Comparison of ENCODE assay signal across 10 mouse cellular contexts in the genomic region with DNA sequence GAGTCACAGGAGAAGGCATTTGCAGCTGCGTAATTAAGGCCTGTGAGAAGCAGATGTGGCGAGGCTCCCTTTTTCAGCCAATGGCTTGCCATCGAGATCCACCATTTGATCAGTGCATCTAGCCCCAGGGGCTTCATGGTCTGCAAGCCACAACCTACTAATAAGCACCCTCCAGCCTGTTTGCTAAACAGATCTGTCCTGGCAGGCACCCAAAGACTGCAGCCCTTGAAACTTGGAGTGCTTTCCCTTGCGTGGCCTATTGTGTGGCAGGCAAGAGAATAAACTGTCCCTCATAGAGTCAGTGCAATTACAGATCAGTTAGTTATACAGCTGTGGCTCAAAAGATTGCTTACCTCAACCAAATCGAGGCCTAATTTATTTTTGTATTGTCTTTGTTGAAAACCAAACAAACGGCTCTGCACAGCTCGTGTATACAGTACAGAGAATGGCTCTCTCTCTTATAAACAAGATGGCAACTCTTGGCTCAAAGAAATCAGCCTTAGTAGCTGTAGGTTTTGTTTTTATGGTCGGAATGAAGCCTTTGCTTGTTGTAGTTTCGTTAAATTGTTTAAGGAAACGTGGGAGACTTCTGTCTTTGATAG.
DNase-seq lines count a peak whose midpoint lies in the region; ATAC-seq and TF ChIP-seq lines count a peak whose summit lies in the region.
"Had no signal": no experiment of that assay in that cellular context is flagged by ENCODE, and none has a peak within 500 bp of the region (broad histone marks: within the 10 kb centered on the region; RNA-seq: fewer than 3 reads in every experiment).

No protein-coding gene starts in this region.

- no peak for TF ChIP-seq CTCF in kidney, adult 2 months (conservative IDR thresholded peaks at IDR 0.05; ENCODE audit: insufficient read depth, insufficient read length, low read depth, low read length)

- H3K4me1 ChIP-seq in midbrain, embryonic 13.5 days (replicated peaks), result no peaks in the 10 kb centered on the region; the same call in 1 of the 2 replicates
- no peaks in the 10 kb centered on the region for H3K4me1 ChIP-seq in midbrain, embryonic 11.5 days (ENCODE audit: control insufficient read depth, insufficient read depth, low read length)
- peaks cover 6% of the 10 kb centered on the region; the same call in 1 of the 2 replicates for H3K4me1 ChIP-seq in embryonic facial prominence, embryonic 15.5 days
- H3K4me1 ChIP-seq in midbrain, embryonic 16.5 days (ENCODE audit: control insufficient read depth, insufficient read depth, low read length), result 0 out of 2 replicates have a peak, but pooled peaks cover 3% of the 10 kb centered on the region
- H3K4me1 ChIP-seq in kidney, adult 2 months (ENCODE audit: control insufficient read depth, insufficient read depth, low read length), result no peaks in the 10 kb centered on the region
- H3K4me1 ChIP-seq: stomach, embryonic 15.5 days had no signal

- no peak overlapping the region for H3K4me3 ChIP-seq in midbrain, embryonic 13.5 days (replicated peaks)
- H3K4me3 ChIP-seq in midbrain, embryonic 11.5 days (ENCODE audit: low read depth, low read length), result no peak overlapping the region
- no peak overlapping the region for H3K4me3 ChIP-seq in embryonic facial prominence, embryonic 15.5 days (replicated peaks)
- H3K4me3 ChIP-seq in midbrain, embryonic 16.5 days (ENCODE audit: low read depth, low read length), result no peak overlapping the region
- no peak overlapping the region for H3K4me3 ChIP-seq in kidney, adult 2 months (ENCODE audit: insufficient read depth, low read depth, low read length)
- H3K4me3 ChIP-seq: stomach, embryonic 15.5 days had no signal

- DNase-seq in cerebellum, postnatal 14 days, result peak; percentile 14 to 18
- no peak for DNase-seq in cerebellum, adult 11 months
- no peak for DNase-seq in midbrain, embryonic 11.5 days (ENCODE audit: low spot score, missing footprints)
- DNase-seq in kidney, adult 2 months, result no peak
- DNase-seq in cerebellum, adult 8-10 months, result no peak

- WGBS in midbrain, embryonic 13.5 days, result 67% methylated on average over 10 of the region's 10 CpGs
- 80% methylated on average over 10 of the region's 10 CpGs for WGBS in midbrain, embryonic 11.5 days
- WGBS in embryonic facial prominence, embryonic 15.5 days, result 41% methylated on average over 10 of the region's 10 CpGs
- 62% methylated on average over 10 of the region's 10 CpGs for WGBS in midbrain, embryonic 16.5 days
- WGBS in kidney, adult 2 months, result 69% methylated on average over 10 of the region's 10 CpGs

- peak; percentile 87 for ATAC-seq in midbrain, embryonic 13.5 days
- no peak for ATAC-seq in midbrain, embryonic 11.5 days (ENCODE audit: low FRiP score)
- peak; percentile 81 for ATAC-seq in embryonic facial prominence, embryonic 15.5 days (ENCODE audit: insufficient number of reproducible peaks, low FRiP score, low TSS enrichment, low read depth)
- peak; percentile 82 for ATAC-seq in midbrain, embryonic 16.5 days
- ATAC-seq: intestine, postnatal 0 days had no signal

- H3K9me3 ChIP-seq in midbrain, embryonic 13.5 days, result no peaks in the 10 kb centered on the region
- H3K9me3 ChIP-seq in midbrain, embryonic 11.5 days (ENCODE audit: control insufficient read depth, low read length), result no peaks in the 10 kb centered on the region
- H3K9me3 ChIP-seq in embryonic facial prominence, embryonic 15.5 days (replicated peaks), result no peaks in the 10 kb centered on the region
- H3K9me3 ChIP-seq in midbrain, embryonic 16.5 days (replicated peaks; ENCODE audit: control insufficient read depth, low read length, poor library complexity, severe bottlenecking), result no peaks in the 10 kb centered on the region
- H3K9me3 ChIP-seq: stomach, embryonic 15.5 days had no signal

- no peaks in the 10 kb centered on the region for H3K27me3 ChIP-seq in midbrain, embryonic 13.5 days
- H3K27me3 ChIP-seq in midbrain, embryonic 11.5 days (ENCODE audit: control insufficient read depth, insufficient read depth, low read length), result no peaks in the 10 kb centered on the region
- H3K27me3 ChIP-seq in embryonic facial prominence, embryonic 15.5 days, result no peaks in the 10 kb centered on the region
- H3K27me3 ChIP-seq in midbrain, embryonic 16.5 days (ENCODE audit: control insufficient read depth, insufficient read depth, low read depth, low read length), result no peaks in the 10 kb centered on the region
- no peaks in the 10 kb centered on the region; the same call in 1 of the 2 replicates for H3K27me3 ChIP-seq in kidney, adult 2 months (replicated peaks; ENCODE audit: control insufficient read depth, insufficient read depth, low read length)
- H3K27me3 ChIP-seq: stomach, embryonic 15.5 days had no signal

- no peak for TF ChIP-seq POLR2A in kidney, adult 2 months (IDR thresholded peaks at IDR 0.05; ENCODE audit: low read depth, low read length)

- H3K9ac ChIP-seq in midbrain, embryonic 13.5 days (replicated peaks), result no peak overlapping the region
- H3K9ac ChIP-seq in midbrain, embryonic 11.5 days (ENCODE audit: low read length), result no peak overlapping the region
- no peak overlapping the region for H3K9ac ChIP-seq in embryonic facial prominence, embryonic 15.5 days
- H3K9ac ChIP-seq in midbrain, embryonic 16.5 days (ENCODE audit: low read depth, low read length), result no peak overlapping the region
- H3K9ac ChIP-seq: stomach, embryonic 15.5 days had no signal

- no peaks in the 10 kb centered on the region for H3K36me3 ChIP-seq in midbrain, embryonic 13.5 days
- no peaks in the 10 kb centered on the region for H3K36me3 ChIP-seq in midbrain, embryonic 11.5 days (ENCODE audit: control insufficient read depth, insufficient read depth, low read length)
- no peaks in the 10 kb centered on the region for H3K36me3 ChIP-seq in embryonic facial prominence, embryonic 15.5 days
- no peaks in the 10 kb centered on the region for H3K36me3 ChIP-seq in midbrain, embryonic 16.5 days (ENCODE audit: control insufficient read depth, insufficient read depth, low read length)
- H3K36me3 ChIP-seq in kidney, adult 2 months (ENCODE audit: control insufficient read depth, insufficient read depth, low read length), result no peaks in the 10 kb centered on the region
- H3K36me3 ChIP-seq: stomach, embryonic 15.5 days had no signal

- H3K27ac ChIP-seq in midbrain, embryonic 13.5 days, result peak overlapping the region; percentile 19
- no peak overlapping the region for H3K27ac ChIP-seq in midbrain, embryonic 11.5 days (ENCODE audit: low read depth, low read length)
- 0 out of 2 replicates have a peak overlapping the region, but pooled peaks have one; percentile 34 for H3K27ac ChIP-seq in embryonic facial prominence, embryonic 15.5 days (replicated peaks)
- H3K27ac ChIP-seq in midbrain, embryonic 16.5 days (ENCODE audit: low read length), result no peak overlapping the region
- no peak overlapping the region for H3K27ac ChIP-seq in kidney, adult 2 months (ENCODE audit: insufficient read depth, low read depth, low read length)
- H3K27ac ChIP-seq: stomach, embryonic 15.5 days had no signal

- H3K4me2 ChIP-seq in midbrain, embryonic 13.5 days (replicated peaks), result no peak overlapping the region
- H3K4me2 ChIP-seq in midbrain, embryonic 11.5 days, result no peak overlapping the region
- no peak overlapping the region for H3K4me2 ChIP-seq in embryonic facial prominence, embryonic 15.5 days (replicated peaks)
- H3K4me2 ChIP-seq in midbrain, embryonic 16.5 days (ENCODE audit: low read length), result no peak overlapping the region
- H3K4me2 ChIP-seq: stomach, embryonic 15.5 days had no signal

Comparison
In these comparisons a context has a peak if more than half of its experiments do, and no peak if none do; other contexts are left out.
1. DNase-seq: peak in cerebellum, postnatal 14 days (2 of 2); none in cerebellum, adult 11 months (single experiment), midbrain, embryonic 11.5 days (single experiment), kidney, adult 2 months (single experiment) and cerebellum, adult 8-10 months (single experiment).
2. H3K27ac ChIP-seq: peak in midbrain, embryonic 13.5 days (single experiment) and embryonic facial prominence, embryonic 15.5 days (single experiment); none in midbrain, embryonic 11.5 days (single experiment), midbrain, embryonic 16.5 days (single experiment) and kidney, adult 2 months (single experiment).